Mouse (Mus musculus) lung, postnatal 0 days (tissue): ENCODE data around the gene Jrkl. TPM values are rescaled to one million over a fixed set of nuclear protein-coding genes. Genes with fewer than 3 reads are reported as not detected.

Source experiments
- ATAC-seq: fragments of 200-750 bp; cut with Nextera tagmentation; 2 replicates; pipeline ENCODE4 v1.8.0; 2017; ENCODE audit warnings: moderate library complexity
- DNase-seq: peaks from one replicate; pipeline ENCODE4 v3.0.0-alpha.2; 2016; ENCODE audit warnings: low spot score
- H3K27ac ChIP-seq: fragments of 300-500 bp; sonication (generic); 2 replicates; pipeline ENCODE4 v1.5.1; 2014; ENCODE audit warnings: antibody characterized with exemption, mild to moderate bottlenecking, low read length, mixed read lengths
- H3K27me3 ChIP-seq: fragments of 300-500 bp; sonication (generic); replicated peaks from 2 replicates; pipeline ENCODE4 v1.6.1; 2014; ENCODE audit warnings: low read length, mixed read lengths; ENCODE audit not compliant: insufficient read depth
- H3K36me3 ChIP-seq: fragments of 300-500 bp; sonication (generic); 2 replicates; pipeline ENCODE4 v1.6.1; 2014; ENCODE audit warnings: low read length, mixed read lengths; ENCODE audit not compliant: insufficient read depth
- H3K4me1 ChIP-seq: fragments of 300-500 bp; sonication (generic); 2 replicates; pipeline ENCODE4 v1.6.1; 2014; ENCODE audit warnings: antibody characterized with exemption, low read depth, low read length, mixed read lengths; ENCODE audit not compliant: insufficient read depth
- H3K4me2 ChIP-seq: fragments of 300-500 bp; sonication (generic); replicated peaks from 2 replicates; pipeline ENCODE4 v1.6.1; 2014; ENCODE audit warnings: low read depth, mild to moderate bottlenecking, low read length, moderate library complexity, mixed read lengths
- H3K4me3 ChIP-seq: fragments of 300-500 bp; sonication (generic); 2 replicates; pipeline ENCODE4 v1.5.1; 2014; ENCODE audit warnings: low read depth, low read length
- H3K9ac ChIP-seq: fragments of 300-500 bp; sonication (generic); replicated peaks from 2 replicates; pipeline ENCODE4 v1.6.1; 2014; ENCODE audit warnings: low read depth, mild to moderate bottlenecking
- H3K9me3 ChIP-seq: fragments of 300-500 bp; sonication (generic); 2 replicates; pipeline ENCODE4 v1.6.1; 2016; ENCODE audit warnings: low read length, mixed read lengths
- CTCF ChIP-seq: IDR thresholded peaks from 2 replicates; pipeline ENCODE4 v1.5.1; 2016; ENCODE audit warnings: antibody characterized with exemption, mild to moderate bottlenecking
- EP300 ChIP-seq: IDR thresholded peaks from 2 replicates; pipeline ENCODE4 v1.6.1; 2016; ENCODE audit warnings: antibody characterized with exemption, mild to moderate bottlenecking, control low read depth
- WGBS: fragments of 180-500 bp; shearing (Covaris S2); extraction: QIAGEN DNeasy Blood & Tissue Kit; methylation state at CpG from one replicate; pipeline ENCODE4 v1.1.7; 2014; 5-methylcytosine and 5-hydroxymethylcytosine counted together
- polyA plus RNA-seq: library from polyadenylated mRNA; unstranded; fragments of >200 nt; fragmentation: Nextera tagmentation; extraction: Ambion mirVana; gene quantifications from 2 replicates; pipeline ENCODE4 v1.2.1, GENCODE M21; 2015

Gene Jrkl
- polyA plus RNA-seq, 1 experiment from 2014 or later = 7.8 TPM

DNA sequence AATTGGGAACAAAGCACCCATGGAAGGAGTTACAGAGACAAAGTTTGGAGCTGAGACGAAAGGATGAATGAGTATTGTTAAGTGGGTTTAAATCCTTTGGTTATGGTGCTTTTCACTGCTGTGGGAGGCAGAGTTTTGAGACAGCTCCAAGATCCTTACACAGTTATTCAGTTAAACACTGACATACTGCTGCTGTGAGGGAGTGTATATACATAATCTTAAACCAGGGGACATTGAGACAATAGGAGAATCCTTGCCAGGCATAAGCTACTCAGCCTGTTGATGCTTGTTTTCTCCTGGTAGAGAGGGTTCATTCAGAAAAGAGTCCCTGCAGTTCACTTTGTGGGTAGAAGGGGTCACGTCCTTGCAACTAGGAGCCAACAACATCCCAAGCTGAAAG is 39.3 kb downstream of the Jrkl start:
- no peak for ATAC-seq
- no peaks in the 10 kb centered on the region for H3K4me1 ChIP-seq
- H3K36me3 ChIP-seq = no peaks in the 10 kb centered on the region
- no peak for DNase-seq
- H3K9me3 ChIP-seq = no peaks in the 10 kb centered on the region
- no peak overlapping the region for H3K4me2 ChIP-seq
- no peak for TF ChIP-seq CTCF
- no peak for TF ChIP-seq EP300
- no peak overlapping the region for H3K4me3 ChIP-seq
- H3K27ac ChIP-seq = no peak overlapping the region
- no peak overlapping the region for H3K9ac ChIP-seq
- no peaks in the 10 kb centered on the region for H3K27me3 ChIP-seq
- 76% methylated on average over 2 of the region's 2 CpGs for WGBS

DNA sequence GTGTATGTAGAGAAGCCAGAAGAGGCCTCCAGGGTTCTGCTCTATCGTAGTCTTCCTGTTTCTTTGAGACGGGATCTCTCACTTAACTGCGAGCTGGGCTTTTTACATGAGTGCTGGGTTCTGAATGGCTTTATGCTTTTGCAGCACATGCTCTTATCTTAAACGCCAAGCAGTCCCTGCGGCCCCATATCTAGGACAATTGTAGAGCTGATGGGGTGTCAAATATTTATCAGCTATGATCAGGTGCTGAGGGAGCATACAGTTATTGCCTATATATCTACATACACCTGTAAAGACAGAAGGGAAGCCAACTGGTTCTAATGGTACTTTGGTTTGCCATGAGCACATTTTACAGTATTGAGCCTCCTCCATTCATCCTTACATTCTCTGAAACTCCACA is 41.9 kb downstream of the Jrkl start:
- TF ChIP-seq EP300 (no peak), CTCF (no peak)
- Histone ChIP-seq H3K9me3 (no peaks in the 10 kb centered on the region), H3K36me3 (no peaks in the 10 kb centered on the region), H3K4me1 (no peaks in the 10 kb centered on the region), H3K4me3 (no peak overlapping the region), H3K27ac (no peak overlapping the region), H3K9ac (no peak overlapping the region), H3K4me2 (no peak overlapping the region), H3K27me3 (no peaks in the 10 kb centered on the region)
- DNase-seq (no peak), ATAC-seq (no peak)
- 73% methylated on average over 5 of the region's 5 CpGs for WGBS

DNA sequence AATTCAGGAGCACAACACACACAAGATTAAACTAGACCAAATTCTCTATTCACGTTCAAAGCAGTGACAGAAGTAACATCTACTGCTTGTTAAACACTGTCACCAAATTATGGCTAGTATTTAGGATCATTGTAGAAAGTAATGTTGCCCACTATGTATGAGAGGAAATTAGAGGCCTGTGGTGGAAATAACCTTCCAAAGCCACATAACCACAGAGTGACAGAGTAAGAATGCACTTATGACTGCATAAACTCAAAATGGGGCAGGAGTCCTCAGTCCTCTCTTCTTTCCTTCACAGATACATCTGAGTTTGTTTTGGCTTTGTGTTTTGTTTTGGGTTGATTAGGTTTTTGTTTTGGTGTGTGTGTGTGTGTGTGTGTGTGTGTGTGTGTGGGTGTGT is 42.5 kb downstream of the Jrkl start:
- ATAC-seq (no peak), DNase-seq (no peak)
- Histone ChIP-seq H3K36me3 (no peaks in the 10 kb centered on the region), H3K9me3 (no peaks in the 10 kb centered on the region), H3K4me3 (no peak overlapping the region), H3K27ac (no peak overlapping the region), H3K27me3 (no peaks in the 10 kb centered on the region), H3K4me1 (no peaks in the 10 kb centered on the region), H3K4me2 (no peak overlapping the region), H3K9ac (no peak overlapping the region)
- 80% methylated on average over 1 of the region's 1 CpGs for WGBS
- TF ChIP-seq CTCF (no peak), EP300 (no peak)

DNA sequence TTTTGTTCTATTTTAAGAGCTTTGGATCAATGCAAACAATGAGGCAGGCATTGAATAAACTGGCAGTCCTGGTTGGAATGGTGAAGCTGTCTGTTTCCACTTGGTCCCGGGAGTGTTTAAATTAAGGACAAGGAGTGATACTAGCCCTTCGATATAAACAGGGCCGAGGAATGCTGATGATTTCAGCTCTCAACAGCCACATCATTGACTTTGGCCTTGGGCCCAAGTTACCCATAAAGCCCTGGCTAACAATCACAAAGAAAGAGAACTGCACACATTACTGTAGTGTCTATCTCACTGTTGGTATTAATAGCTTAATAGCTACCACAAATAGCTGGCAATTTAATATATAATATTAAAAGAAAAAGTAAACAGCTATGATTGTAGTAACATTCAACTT is 45.5 kb downstream of the Jrkl start:
- Histone ChIP-seq H3K36me3 (no peaks in the 10 kb centered on the region), H3K9me3 (no peaks in the 10 kb centered on the region), H3K4me1 (no peaks in the 10 kb centered on the region), H3K4me2 (no peak overlapping the region), H3K27ac (no peak overlapping the region), H3K27me3 (no peaks in the 10 kb centered on the region), H3K4me3 (no peak overlapping the region), H3K9ac (no peak overlapping the region)
- ATAC-seq (no peak; the same call in 1 of the 2 replicates), DNase-seq (peak; percentile 9)
- TF ChIP-seq EP300 (no peak), CTCF (no peak)
- WGBS = 24% methylated on average over 3 of the region's 3 CpGs

DNA sequence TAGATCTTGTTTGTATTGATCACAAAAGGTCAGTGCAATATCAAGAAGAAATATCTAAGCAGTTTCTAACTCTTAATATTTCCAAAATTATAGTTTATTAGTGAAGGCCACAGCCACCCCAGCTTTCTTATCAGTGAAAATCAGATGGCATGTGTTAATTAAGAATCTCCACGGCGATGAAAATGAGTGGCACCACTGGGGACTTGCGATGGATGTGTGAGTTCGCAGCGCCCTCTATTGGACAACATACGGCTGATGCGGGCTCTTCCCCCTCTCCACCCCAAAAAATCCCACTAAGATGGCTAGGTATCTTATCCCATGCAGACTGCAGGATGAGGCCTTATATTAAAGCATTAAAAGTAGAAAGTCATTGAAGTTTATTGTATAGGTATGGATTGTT is 49.9 kb downstream of the Jrkl start:
- Histone ChIP-seq H3K27ac (no peak overlapping the region), H3K27me3 (no peaks in the 10 kb centered on the region), H3K4me1 (no peaks in the 10 kb centered on the region), H3K9ac (no peak overlapping the region), H3K4me2 (no peak overlapping the region), H3K9me3 (no peaks in the 10 kb centered on the region), H3K4me3 (no peak overlapping the region), H3K36me3 (no peaks in the 10 kb centered on the region)
- WGBS = 4% methylated on average over 7 of the region's 7 CpGs
- TF ChIP-seq EP300 = no peak
- TF ChIP-seq CTCF = peak; percentile 55
- ATAC-seq (no peak), DNase-seq (no peak)

DNA sequence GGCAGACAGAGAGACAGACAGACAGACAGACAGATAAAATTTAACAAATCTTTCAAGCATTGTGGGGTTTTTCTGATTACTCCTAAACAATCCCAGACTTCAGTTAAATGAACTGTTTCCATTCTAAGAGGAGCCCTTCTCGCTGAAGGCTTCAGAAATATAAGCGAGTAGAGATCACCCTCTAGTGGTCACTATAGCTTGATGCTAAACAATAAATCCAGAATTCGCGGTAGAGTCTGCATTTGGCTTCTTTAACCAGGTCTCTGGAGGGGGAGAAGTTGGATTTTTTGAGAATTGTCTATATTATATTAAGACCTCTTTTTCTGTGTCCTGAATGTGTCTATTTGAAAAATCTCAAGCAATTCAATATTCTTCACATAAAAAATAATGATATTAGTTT is 50.4 kb downstream of the Jrkl start:
- Histone ChIP-seq H3K9ac (no peak overlapping the region), H3K27ac (no peak overlapping the region), H3K36me3 (no peaks in the 10 kb centered on the region), H3K4me3 (no peak overlapping the region), H3K4me1 (no peaks in the 10 kb centered on the region), H3K4me2 (no peak overlapping the region), H3K27me3 (no peaks in the 10 kb centered on the region), H3K9me3 (no peaks in the 10 kb centered on the region)
- WGBS = 4% methylated on average over 4 of the region's 4 CpGs
- TF ChIP-seq CTCF = peak; percentile 73
- TF ChIP-seq EP300 = no peak
- ATAC-seq = no peak
- peak; percentile 68 for DNase-seq

DNA sequence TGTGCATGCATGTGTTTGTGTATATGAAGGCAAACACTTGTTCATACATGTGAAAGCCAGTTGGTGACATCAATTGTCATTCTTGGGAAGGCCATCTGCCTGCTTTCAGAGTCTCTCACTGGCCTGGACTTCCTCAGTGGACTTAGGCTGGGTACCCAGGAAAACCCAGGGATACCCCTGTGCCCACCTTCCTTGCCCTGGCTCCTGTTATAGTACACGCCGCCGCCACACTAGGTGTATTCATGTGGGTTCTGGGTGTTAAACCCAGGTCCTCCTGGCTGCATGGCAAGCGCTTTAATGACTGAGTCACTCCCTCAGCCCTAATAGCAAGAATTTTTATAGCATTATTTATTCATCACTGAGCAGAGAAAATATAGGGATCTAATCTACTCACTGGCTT is 51.0 kb downstream of the Jrkl start:
- ATAC-seq = no peak
- no peaks in the 10 kb centered on the region for H3K36me3 ChIP-seq
- H3K27ac ChIP-seq = no peak overlapping the region
- no peak overlapping the region for H3K4me3 ChIP-seq
- no peaks in the 10 kb centered on the region for H3K27me3 ChIP-seq
- no peaks in the 10 kb centered on the region for H3K9me3 ChIP-seq
- no peaks in the 10 kb centered on the region for H3K4me1 ChIP-seq
- H3K4me2 ChIP-seq = no peak overlapping the region
- no peak for TF ChIP-seq CTCF
- no peak for TF ChIP-seq EP300
- no peak for DNase-seq
- no peak overlapping the region for H3K9ac ChIP-seq
- 89% methylated on average over 4 of the region's 4 CpGs for WGBS

Other genes with a start within 250 kb of the Jrkl start
- gene Ccdc82, start 1.1 kb upstream of the Jrkl start, polyA plus RNA-seq = 7.4 and 9.3 TPM in 2 replicates
- 15.1 and 15.9 TPM in 2 replicates for gene Maml2, start 52.1 kb upstream of the Jrkl start, polyA plus RNA-seq
- gene Gm17571, start 200.9 kb upstream of the Jrkl start, polyA plus RNA-seq = not detected in 2 replicates